In genomic region chr8:120288122-120288908, GRCm38 (mm10) we compare ENCODE assay signal across 7 mouse cellular contexts.
DNase-seq lines count a peak whose midpoint lies in the region; TF ChIP-seq lines count a peak whose summit lies in the region.

No protein-coding gene starts in this region.

- H3K36me3 ChIP-seq in heart, embryonic 10.5 days = no peaks in the 10 kb centered on the region

- no peak overlapping the region; the same call in 1 of the 2 replicates for H3K4me3 ChIP-seq in heart, embryonic 10.5 days
- H3K4me3 ChIP-seq in lung, adult 2 months (replicated peaks; ENCODE audit: extremely low read depth, low read depth, low read length) = no peak overlapping the region

- H3K9me3 ChIP-seq in heart, embryonic 10.5 days = no peaks in the 10 kb centered on the region

- 38% methylated on average over 21 of the region's 21 CpGs for WGBS in heart, embryonic 10.5 days
- WGBS in lung, adult 2 months = 54% methylated on average over 21 of the region's 21 CpGs

- peaks cover 91% of the 10 kb centered on the region for H3K4me1 ChIP-seq in heart, embryonic 10.5 days
- peaks cover 10% of the 10 kb centered on the region for H3K4me1 ChIP-seq in lung, adult 2 months (ENCODE audit: control insufficient read depth, insufficient read depth, low read length)

- TF ChIP-seq CTCF in lung, adult 2 months (IDR thresholded peaks at IDR 0.05; ENCODE audit: insufficient read depth, low read length) = peak; percentile 81

- TF ChIP-seq POLR2A in lung, adult 2 months (IDR thresholded peaks at IDR 0.05; ENCODE audit: borderline replicate concordance, extremely low read depth, low read depth, low read length) = no peak

- DNase-seq in CD4-positive helper T cell, adult 2 months (ENCODE audit: low read depth, low spot score) = peak; percentile 36
- DNase-seq in WW6 (ENCODE audit: low read depth, low spot score) = peak; percentile 77
- DNase-seq in embryo, embryonic 11 days = peak; percentile 86
- peak; percentile 93 for DNase-seq in heart, embryonic 10.5 days (ENCODE audit: low spot score)
- DNase-seq in kidney, postnatal 14 days = peak; percentile 61
- DNase-seq in lung, adult 2 months = peak; percentile 51
- peak; percentile 74 for DNase-seq in skeletal muscle tissue, adult 2 months (ENCODE audit: low read depth, low spot score)

- peaks cover 5% of the 10 kb centered on the region; the same call in 1 of the 2 replicates for H3K27me3 ChIP-seq in heart, embryonic 10.5 days (ENCODE audit: insufficient read depth, poor library complexity, severe bottlenecking)

- peak overlapping the region; percentile 87 for H3K27ac ChIP-seq in heart, embryonic 10.5 days

Comparison
In these comparisons a context has a peak if more than half of its experiments do, and no peak if none do; other contexts are left out.
1. DNase-seq: peak in every context shown above with its lines; median percentile 93 in heart, embryonic 10.5 days; 86 in embryo, embryonic 11 days; 77 in WW6; 74 in skeletal muscle tissue, adult 2 months; 61 in kidney, postnatal 14 days; 51 in lung, adult 2 months; 36 in CD4-positive helper T cell, adult 2 months.